Mouse (Mus musculus) thymus, postnatal 10 days (tissue): Measurements from ENCODE around the gene Ptges3.
A peak's percentile ranks its signal among the peaks of the same experiment; 100 is the strongest.

ENCODE experiments used
- DNase-seq, 2 experiments: peaks; one replicate each; pipeline ENCODE4 v3.0.0; 2021; ENCODE audit warnings: low spot score in 2 of 2

Gene Ptges3

DNA sequence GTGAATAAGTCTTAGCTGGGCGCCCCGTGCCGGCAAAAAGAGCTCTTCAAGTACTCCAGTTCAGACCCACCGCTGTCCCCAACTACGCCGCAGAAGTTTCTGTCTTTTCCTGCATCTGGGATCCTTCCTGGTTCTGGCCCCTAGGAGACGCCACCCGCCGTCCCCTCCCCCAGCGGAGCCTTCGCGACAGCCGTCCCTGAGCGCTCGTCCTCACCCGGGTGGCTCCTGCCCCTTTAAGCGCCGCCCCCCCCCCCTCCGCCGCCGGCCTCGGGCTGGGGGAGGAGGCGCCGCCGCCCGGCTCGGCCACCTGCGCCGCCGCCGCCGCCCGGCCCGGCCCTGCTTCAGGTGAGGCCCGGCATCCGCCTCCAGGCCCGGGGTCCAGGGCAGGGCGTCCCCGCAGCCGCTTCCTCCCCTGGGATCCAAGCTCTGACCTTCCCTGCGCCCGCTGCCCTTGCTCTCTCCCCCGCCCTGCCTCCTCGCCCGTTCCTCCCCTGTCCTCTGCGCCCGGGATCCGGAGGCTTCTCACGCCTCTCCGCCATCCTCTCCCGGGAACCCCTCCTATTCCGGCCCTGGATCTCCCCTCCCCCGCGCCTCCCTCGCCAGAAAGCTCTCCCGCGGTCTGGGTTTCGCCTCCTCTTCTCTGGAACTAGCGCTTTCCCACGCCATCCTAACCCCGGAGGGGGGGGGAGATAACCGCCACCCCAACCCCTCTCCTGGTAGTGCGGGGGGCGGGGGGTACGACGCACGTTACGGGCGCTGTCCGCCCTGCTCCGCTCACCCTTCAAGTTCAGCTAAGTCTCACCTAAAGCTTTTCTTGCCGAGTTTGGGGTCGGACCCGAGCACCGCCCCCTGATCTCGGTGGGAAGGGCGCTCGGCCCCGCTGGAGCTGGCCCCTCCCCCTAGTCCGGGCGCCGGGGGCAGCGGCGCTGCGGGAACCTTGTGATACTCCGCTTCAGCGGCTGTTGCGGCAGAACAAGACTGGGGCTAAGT is 34.0 kb downstream of the Ptges3 start:
- DNase-seq: peak; percentile 72 to 76

DNA sequence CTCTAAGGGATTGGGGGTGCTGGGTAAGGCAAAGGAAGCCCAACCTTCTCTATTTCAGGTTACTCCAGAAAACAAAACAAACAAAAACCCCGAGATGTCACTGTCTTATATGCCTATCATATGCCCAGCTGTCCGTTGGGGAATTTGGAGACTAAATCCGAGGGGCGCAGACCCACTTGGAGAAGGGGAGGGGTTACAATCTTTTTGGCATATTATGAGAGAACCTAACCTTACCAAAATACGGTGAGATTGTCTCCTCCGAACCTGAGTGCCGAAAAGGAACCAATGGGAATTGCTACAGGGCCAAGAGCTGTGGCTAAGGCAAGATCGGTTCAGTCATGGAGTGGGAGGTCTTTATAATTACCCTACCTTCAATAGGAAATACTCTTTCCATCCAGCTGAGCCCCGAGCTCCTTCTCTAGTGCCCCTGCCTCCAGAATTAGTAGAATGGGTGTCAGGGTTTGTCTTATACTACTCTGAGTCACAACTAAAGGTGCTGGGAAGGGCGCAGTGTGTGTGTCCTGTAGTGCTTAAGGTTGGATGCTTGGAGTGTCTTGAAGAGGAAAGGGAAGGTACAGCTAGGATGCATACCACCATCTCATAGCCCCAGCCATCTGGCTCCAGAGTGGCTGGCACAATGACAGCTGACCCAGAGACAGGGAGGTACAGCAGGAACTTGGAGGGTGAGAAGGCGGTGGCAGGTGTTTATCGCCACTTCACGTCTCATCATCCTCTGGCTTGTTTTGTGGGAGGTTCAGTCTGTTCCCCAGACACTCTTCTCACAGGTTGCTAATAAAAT is 34.9 kb downstream of the Ptges3 start:
- DNase-seq: peak; percentile 23 to 26

DNA sequence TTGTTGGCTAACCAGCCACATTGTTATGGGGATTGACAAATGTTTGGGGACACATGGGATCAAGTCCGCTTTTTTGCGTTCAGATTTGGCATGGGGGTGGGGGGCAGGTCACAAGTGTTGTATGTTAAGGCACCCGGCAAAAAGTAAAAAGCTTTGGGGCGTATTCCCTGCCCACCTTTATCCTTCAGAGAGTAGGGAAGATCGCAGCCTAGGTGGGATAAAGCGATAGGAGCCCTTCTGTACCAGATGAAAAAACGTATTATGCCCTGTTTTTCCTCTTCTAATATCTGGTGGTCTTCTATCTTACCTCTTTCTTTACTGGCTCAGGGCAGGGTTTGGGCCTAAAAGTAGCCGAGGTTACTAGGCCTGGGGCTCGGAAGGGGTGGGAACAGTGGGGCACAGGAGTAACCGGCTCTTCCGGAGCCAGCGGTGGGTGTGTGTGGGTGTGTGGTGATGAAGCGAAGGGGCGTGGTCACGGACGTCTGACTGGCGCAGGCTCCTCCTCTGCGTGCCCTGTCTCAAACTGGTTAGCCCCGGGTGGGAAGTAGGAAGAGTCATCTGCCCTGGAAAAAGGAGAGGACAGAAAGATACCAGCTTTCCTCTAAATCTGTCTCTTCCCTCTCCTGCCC is 35.7 kb downstream of the Ptges3 start:
- DNase-seq: peak; percentile 92 to 93

DNA sequence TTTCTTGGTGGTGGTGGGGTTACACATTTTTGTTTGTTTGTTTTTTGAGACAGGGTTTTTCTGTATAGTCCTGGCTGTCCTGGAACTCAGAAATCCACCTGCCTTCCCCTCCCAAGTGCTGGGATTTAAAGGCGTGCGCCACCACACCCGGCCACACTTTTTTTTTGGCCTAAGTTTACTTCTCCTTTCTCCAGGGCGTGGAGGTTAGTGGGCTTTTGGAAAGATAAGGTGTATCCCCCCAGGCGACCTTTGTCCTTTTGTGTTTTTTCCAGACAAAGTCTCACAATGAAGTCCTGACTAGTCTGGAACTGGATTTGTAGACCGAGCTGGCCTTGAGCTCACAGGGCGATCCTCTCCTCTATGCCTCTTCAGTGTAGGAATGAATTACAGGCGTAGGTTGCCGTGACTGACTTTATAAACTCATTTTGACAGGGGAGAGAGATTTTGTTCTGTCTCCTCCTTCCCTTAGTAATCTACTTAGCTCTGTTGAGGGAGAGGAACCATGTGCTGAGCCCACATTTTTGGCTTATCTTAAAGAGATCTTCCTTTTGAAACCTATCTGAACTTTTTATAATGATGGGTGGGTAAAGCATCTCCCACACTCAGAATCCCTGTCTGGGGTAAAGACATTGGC is 36.4 kb downstream of the Ptges3 start:
- DNase-seq: no peak

DNA sequence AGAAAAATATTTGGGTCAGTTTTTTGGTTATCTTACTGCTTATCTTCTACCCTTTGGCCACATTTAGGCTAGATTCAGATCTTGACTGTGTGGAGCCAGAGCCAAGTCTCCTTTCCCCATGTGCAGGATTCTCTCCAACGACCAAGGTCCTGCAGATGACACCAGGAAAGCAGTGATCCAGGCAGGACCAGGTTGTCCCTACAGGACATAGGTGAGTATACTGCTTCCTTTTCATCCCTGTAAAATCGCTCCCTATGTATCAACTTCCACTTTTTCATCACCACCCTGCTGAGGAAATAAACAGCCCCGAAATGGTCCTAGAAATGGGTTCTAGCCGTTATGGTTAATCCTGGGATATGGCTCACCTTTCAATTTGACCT is 37.5 kb downstream of the Ptges3 start:
- no peak for DNase-seq

DNA sequence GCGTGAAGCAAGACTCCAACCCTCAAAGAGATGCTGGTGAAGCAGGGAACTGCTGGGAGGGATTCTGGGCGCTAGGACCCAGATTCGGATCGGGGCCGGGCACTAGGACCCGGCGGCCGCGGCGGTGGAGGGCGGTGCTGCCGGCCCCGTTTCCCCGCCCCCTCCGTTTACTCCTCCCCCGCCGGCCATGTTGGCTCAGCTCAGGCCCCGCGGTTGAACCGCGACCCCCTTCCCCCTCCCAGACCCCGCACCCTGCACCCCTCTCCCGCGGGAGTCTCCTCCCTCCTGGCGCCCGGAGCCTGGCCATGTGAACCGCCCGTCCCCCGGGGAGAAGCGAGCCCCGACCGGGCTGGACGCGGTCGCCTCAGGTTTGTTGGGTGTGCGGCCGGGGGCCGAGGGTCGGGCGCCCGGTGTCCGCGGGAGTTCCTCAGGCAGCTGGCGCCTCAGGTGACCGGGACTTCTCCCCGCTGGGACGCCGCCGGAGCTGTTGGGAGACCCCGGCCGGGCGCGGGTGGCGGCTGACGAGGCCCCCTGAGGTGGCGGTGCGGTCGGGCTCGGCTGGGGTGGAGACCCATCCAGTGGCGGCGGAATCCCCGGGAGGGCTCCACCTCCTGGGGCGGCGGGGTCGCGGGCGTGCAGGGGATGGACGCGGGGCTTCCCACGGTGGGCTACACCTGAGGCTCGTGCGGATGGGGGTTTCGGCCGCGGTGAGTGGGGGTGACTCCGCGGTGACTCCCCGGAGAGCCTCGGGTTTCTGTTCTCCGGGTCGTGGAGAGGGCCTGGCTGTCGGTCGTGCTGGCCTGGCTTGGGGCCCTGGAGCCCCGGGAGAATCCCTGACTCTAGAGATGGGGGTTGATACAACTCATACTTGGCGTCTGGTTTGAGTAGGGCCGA is 38.2 kb downstream of the Ptges3 start:
- DNase-seq: peak; percentile 71 to 87

DNA sequence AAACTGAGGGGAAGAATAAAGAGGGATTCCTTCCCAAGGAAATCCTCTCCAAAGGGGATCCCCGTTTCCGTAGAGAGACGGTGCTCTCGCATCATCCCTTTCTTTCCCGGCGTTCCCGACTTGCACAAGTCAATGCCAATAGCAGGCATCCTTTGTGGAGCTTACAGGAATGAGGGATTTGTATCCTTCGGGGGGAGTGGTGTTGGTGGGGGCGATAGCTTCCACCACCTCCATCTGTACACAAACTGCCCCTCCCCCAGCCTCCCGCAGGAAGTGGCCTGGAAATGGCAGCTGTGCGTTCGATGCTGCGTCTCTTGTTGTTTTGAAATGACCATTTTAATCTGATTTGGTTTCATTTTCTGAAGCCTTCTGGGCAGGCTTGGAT is 38.8 kb downstream of the Ptges3 start:
- peak; percentile 66 to 70 for DNase-seq

DNA sequence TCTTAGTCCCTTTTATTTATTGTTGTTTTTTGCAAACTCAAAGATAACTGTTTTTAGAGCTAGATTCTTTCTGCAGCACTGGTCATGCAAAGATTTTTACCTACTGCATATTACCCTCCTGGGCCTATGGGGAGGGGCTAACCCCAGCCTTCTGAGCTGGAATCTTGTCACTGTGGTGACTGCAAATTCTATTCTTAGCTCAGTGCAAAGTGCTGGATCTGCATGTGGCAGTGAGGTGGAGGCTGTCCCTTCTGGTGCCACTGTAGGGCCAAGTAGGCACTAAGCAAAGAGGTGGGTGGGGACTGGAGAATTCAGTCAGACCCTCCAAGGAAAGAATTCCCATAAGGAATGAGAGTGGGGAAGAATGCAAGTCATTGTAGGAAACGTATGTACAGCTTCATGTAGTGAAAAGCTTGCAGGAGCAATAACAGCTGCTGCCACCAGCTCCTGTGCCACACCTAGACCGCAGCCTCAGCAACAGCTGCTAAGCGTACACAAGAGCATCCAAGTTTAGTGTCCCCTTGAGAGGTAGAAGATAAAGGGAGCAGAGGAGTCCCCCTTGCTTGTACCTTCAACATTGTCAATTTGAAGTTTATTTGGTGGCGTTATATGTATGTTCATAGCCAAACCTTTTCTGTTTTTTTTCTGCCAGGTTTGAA is 51.5 kb downstream of the Ptges3 start:
- DNase-seq: no peak

DNA sequence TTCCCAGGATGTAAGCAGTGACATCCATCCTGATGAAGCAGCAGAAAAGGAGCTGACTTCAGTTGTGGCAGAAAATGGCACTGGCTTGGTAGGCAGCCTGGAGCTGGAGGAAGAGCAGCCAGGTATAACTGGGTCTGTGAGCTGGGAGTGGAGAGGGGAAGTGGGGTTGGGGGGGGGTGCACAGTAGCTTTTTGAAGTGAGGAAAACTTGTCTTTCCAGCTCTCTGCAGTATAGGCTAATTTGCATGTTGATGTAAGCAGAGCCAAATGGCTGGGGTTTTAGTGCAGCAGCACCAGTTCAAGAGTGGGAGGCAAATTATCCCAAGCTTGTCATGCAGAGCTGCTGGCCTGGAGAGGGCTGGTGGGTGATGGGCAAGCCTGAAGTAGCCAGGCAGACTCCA is 52.5 kb downstream of the Ptges3 start:
- DNase-seq: no peak

DNA sequence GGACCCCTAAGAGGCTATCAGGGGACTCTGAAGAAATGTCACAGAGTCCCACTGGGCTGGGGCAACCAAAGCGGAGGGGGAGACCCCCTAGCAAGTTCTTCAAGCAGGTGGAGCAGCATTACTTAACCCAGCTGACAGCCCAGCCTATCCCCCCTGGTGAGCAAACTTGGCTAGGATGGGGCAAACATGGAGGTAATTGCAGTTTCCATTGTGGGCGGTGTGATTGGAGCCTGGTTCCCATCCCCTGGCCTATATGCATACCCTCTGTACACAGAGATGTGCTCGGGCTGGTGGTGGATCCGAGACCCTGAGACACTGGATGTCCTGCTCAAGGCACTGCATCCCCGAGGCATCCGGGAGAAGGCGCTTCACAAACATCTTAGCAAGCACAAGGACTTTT is 65.1 kb downstream of the Ptges3 start:
- no peak for DNase-seq

DNA sequence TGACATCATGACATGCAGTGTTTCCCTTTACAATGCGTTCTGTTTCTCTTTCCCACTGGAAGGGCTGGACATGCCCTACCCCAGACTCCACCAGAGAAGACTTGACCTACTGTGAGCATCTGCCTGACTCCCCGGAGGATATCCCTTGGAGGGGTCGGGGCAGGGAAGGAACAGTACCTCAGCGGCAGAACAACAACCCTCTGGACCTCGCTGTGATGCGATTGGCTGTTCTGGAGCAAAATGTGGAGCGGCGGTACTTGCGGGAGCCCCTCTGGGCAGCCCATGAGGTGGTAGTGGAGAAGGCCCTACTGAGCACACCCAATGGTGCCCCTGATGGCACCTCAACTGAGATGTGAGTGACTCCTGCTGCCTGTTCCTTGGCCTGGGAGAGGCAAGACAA is 66.1 kb downstream of the Ptges3 start:
- DNase-seq: no peak

DNA sequence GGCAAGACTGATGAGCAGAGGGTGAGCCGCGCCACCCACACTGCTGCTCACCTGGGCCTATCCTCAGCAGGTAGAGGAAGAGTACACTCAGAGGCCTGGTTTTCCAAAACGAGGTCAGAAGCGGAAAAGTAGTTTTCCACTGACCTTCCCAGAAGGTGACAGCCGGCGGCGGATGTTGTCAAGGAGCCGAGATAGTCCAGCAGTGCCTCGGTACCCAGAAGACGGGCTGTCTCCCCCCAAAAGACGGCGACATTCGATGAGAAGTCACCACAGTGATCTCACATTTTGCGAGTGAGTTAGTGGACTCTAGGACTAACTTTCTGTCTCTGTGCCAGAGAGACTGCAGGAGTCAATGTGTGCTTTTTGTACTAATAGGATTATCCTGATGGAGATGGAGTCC is 67.2 kb downstream of the Ptges3 start:
- DNase-seq: no peak
